Mouse (Mus musculus): ENCODE measurements around the gene Trp53bp2.

Gene Trp53bp2

GRCm38 (mm10) chr1:182500224-182500623 is 91.3 kb downstream of the Trp53bp2 start:
- no peak for ATAC-seq (ENCODE audit: low TSS enrichment)

- ATAC-seq (ENCODE audit: low TSS enrichment), result no peak
Observed at GRCm38 (mm10) chr1:182500843-182501242, 91.9 kb downstream of the Trp53bp2 start.

- no peak for ATAC-seq (ENCODE audit: low TSS enrichment)
Observed at GRCm38 (mm10) chr1:182501815-182502405, 92.9 kb downstream of the Trp53bp2 start.

- ATAC-seq (ENCODE audit: low TSS enrichment), result no peak
Observed at GRCm38 (mm10) chr1:182502491-182503050, 93.6 kb downstream of the Trp53bp2 start.

GRCm38 (mm10) chr1:182503206-182503900 is 94.4 kb downstream of the Trp53bp2 start:
- no peak for ATAC-seq (ENCODE audit: low TSS enrichment)

GRCm38 (mm10) chr1:182504223-182504622 is 95.3 kb downstream of the Trp53bp2 start:
- ATAC-seq (ENCODE audit: low TSS enrichment), result no peak

GRCm38 (mm10) chr1:182505291-182505690 is 96.3 kb downstream of the Trp53bp2 start:
- ATAC-seq (ENCODE audit: low TSS enrichment), result no peak

GRCm38 (mm10) chr1:182506229-182506986 is 97.4 kb downstream of the Trp53bp2 start:
- ATAC-seq (ENCODE audit: low TSS enrichment), result peak; percentile 89

- no peak for ATAC-seq (ENCODE audit: low TSS enrichment)
Observed at GRCm38 (mm10) chr1:182509110-182509797, 100.3 kb downstream of the Trp53bp2 start.

- ATAC-seq (ENCODE audit: low TSS enrichment), result no peak
Observed at GRCm38 (mm10) chr1:182511073-182511472, 102.1 kb downstream of the Trp53bp2 start.

GRCm38 (mm10) chr1:182511778-182512177 is 102.8 kb downstream of the Trp53bp2 start:
- no peak for ATAC-seq (ENCODE audit: low TSS enrichment)
